Mouse (Mus musculus) urinary bladder, postnatal 14 days (tissue): ENCODE measurements around the gene Pard3b.

Experiments used
- DNase-seq: peaks from one replicate; pipeline ENCODE4 v3.0.0; 2021; ENCODE audit warnings: low spot score

The Pard3b gene

DNA sequence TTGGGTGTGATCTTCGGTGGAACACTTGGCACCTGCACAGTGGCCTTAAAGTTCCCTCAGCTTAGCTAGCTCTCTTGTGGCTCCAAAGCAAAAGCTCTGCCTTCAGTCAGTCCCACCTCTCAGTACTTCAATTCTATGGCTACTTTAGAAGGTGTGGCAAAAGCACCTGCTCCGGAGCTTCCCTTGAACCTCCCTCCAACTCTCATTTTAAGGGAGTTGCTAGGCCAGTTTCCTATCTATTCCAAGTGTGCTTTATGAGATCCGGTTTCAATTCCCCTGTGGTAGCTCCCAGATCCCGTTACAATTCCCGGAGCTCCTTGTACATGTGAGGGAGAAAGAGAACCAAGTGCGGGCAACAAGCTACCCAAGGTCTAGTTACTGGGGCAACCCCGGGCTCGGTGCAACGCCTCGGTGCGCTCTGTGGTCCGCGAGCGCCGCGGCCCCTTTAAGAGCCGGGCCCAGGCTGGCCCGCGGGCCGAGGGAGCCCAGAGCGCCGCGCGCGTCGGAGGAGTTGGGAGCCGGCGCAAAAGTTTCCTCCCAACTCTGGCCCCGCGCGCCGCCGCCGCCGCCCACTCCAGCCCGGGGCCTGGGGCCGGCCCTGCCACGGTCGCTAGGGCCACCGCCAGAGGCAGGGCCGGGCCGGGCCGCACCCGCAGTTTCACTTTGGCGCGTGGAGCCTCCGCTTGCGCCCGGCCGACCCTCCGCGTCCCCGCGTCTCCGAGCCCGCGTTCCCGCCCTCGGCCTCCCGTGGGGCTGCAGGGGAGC, at the start of gene Pard3b:
Pard3b (plus strand) TSS at position 478 of the 765 bp plus-strand sequence.
- DNase-seq, result peak; percentile 69

DNA sequence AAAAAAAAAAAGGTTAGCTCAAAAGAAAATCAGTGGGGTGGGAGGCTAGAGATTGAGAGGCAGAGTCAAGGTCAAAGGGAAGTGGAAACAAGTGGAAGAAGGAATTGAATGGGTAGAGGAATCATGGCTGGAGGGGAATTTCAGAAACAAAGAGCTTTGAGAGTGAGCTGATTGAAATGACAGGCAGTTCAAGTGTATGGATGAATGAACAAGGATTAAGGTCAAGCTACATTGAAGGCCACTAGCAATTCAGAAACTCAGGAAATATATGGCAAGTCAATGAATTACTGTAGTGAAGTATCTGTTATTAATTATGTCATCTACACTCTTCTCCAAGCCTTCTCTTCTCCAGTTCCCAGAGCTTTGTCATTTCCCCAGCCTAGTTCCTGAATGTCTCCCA, 22.4 kb upstream of the Pard3b start:
- DNase-seq, result no peak

DNA sequence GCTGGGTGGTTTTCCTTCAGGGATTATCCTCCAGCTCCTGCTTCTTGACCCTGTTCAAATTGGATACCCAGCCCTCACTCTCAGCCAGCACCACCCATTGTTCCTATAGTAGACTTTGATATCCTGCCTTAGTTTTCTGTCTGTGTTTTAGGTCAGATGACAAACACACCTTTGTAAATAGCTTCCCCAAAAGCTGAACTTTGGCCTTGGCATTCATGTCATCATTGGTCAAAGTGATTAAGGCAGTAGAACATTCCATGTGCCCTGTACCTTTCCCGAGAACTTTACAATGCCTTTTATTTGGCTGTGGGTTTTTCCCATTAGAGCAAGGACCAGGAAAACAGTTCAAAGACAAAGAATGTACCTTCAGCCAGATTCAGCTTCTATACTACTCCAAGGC, 18.0 kb upstream of the Pard3b start:
- DNase-seq, result no peak

DNA sequence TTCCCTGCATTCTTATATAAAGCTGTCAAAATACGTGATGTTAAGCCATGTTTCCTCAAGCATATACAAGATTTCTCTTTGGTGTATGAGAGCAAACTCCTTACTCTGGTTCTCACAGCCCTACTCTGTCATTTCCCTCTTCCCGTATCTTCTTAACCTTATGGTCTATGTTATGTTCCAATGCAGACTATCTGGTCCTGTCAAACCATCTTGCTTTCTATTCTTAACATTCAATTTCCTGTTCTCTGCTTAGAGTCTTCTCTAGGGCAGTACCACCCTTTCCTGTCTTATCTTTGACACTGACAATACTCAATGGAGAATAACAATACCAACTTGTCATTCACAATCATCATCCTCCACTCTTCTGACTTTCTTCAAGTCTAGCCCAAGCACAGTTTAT, 8.8 kb upstream of the Pard3b start:
- no peak for DNase-seq

DNA sequence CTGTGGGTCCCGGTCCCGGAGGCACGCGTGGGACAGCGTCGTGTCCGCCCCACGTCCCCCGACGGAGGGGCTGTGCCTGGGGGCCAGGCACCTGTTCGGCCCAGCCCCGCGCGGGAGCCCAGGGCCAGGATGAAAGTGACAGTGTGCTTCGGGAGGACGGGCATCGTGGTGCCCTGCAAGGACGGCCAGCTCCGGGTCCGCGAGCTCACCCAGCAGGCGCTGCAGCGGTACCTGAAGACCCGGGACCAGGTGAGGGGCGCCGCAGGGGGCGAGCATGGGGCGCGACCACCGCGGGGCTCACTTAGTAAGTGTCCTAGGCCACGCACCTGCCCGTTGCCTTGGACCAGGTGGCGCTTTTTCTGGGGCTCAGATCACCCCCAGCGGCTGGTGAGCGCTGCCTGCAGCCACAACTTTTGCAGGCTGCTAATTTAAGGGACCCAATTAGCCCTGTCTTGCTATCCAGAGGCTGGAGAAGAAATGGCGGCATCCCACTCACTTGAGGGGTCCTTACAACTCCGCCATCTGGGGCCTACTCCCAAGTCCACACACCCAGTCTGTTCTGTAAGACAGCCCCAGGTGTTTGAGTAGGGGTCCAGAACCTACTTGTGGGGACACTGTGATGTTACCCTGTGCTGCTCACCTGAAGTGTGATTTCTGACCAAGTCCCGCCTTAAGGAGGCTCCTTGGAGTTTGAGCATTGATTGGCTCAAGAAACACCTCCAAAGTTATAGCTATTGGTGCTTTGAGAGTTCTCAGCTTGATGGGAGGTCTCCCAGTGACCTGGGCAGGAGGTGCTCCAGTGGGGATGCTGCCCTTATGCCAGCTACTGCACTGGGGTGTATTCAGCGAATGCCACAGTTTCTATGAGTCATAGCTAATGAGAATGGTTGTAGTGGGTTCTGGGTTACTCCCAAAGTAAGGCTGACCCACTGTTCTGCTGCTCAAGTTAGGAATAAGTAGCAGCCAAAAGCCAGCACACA, 780 bp downstream of the Pard3b start:
- peak; percentile 22 for DNase-seq

DNA sequence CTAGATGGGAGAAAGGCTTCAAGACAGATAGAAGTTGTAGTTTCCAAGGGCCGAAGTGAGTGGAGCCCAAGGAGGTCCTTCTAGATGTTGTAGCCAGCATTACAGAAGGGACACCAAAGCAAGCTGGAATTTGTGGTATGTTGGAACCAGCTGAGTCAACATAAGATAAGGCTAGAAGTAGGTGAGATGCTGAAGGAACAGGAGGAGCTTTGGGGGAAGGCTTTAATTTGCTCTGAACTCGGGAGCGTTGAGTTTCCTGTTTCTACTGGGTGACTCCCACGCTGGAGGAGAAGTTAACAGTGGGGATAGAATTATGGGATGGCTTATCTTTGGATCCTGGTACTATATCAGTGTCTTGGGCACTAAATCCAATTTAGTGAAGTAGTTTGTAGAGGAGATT, 3.3 kb downstream of the Pard3b start:
- DNase-seq, result no peak

DNA sequence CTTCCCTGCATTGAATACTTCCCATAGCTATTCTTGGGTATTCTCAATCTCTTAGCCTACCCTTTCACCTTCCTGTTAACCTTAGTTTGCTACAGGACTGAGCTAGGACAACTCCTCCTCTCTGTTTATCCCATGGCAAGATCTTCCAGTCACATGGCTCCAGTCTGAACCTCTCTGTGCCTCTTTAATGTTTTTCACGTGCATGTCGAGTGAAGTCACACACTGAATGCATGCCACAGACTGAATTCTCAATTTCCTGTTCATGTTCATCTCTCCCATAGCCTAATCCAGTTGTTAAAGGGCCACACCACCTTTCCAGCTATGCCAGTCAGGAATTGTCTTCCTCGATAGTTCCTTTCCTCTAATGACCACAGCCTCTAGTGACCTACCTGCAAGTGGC, 6.4 kb downstream of the Pard3b start:
- DNase-seq, result no peak

DNA sequence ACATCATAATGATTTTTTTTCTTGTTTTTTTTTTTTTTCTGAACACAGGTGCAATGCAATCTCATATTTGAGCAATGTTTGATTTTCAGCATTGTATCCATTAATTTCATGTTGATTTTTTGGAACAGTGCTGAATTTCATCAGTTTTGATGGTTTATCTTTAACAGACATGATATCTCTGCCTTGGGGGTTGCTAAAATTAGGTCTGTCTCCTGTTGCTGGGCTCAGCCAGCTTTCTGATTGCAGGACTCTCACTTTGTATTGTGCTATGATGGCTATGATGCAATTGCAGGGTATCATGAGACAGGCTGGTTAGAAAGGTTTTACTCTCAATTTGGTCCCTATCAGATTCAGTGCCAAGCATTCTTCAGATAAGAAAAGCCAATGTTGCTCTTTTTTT, 11.3 kb downstream of the Pard3b start:
- DNase-seq, result no peak

DNA sequence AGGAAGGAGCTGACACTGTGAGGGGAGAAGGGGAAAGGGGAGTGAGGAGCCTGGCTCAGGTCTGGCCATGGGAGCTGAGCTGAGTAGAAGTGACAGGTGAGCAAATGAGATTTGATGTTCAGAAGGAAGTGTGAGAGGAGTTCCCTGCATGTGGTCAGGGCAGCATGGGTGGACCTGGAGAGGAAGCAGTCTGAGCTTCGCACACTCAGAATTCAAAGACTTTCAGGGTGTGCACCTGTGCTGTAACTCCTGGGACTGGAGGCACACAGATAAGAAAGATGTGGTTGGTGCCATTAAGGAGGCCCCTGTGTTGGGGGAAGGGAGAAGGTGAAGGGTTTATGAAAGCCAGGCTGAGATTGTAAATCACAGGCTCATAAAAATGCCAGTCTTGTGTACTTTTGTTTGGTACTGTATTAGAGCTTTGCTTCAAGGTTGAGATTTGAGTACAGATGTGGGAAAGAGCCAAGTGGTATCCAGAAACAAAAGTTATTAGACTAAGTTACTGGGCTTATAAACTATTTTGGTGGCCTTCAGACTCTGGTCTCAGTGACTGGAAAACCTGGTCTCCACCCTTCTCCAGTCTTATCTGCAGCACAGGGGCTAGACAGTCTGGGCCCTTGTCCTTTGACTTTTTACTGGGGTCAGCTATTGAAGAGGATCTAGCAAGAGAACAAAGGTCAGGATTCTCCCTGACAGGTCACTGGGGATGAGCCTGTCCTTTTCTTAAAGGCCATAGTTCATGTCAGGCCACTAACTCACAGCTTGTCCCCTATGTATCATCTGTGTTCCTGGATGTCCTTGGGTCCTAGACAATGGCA, 13.0 kb downstream of the Pard3b start:
- DNase-seq, result peak; percentile 29

DNA sequence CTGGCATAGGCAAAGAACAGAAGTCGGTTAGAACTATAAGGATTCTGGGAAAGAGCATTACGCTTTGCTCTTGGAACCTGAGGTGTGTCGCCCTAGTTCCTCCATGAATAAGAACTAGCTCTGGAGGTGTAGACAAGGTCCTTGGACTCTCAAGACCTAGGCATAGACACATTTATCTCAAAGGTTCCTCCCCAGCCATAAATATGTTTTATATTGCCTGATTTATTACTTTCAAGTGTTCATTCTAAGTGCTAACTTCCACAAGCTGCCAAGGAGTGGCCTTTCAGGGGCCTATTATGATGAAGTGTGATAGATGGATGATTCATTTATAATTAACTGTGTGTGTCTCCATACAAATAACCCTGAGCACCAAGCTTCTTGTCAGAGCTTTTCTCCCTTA, 19.1 kb downstream of the Pard3b start:
- no peak for DNase-seq

DNA sequence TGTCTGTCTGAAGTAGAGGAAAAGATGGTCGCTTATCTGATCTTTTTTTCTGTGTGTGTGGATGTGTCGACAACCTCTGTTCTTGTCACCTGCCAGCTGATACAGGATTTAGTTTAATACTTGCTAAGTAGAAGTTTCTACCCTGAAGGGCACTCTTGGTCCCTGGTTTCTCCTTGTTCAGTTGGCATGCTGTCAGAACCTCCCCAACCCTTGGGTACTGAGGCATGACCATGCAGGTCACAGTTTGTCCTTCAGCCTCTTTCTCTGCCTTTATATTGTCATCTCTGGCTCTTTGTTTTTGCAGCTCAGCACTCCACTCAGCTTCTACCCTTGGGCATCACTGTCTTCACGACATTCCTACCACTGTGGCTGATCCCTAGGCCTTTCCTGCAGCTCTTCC, 21.3 kb downstream of the Pard3b start:
- no peak for DNase-seq

DNA sequence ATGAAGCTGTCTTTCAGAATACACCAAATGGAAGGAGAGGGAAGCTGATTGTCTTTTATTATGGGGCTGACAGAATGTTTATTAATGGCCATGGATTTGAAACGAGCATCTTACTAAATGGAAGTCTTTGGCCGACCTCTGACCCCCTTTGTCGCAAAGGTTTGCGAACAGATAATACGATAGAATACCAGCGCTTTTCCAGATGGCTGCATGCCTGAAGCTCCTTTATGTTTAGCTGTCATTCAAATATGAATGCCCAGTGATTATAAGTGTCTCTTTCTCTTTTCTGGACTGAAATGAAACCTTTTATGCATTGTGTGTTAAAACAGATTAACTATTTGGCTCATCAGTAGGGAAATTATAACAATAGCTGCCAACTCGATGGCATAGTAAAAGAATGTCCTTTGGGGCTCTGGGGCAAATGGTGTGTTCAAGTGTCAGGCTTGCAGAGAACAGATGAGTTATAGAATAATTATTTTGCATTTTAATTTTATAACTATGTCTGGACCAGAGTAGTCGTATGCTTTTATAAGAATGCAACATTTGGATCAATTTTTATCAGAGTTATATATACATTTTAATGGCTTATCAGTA, 46.7 kb downstream of the Pard3b start:
- DNase-seq, result no peak

DNA sequence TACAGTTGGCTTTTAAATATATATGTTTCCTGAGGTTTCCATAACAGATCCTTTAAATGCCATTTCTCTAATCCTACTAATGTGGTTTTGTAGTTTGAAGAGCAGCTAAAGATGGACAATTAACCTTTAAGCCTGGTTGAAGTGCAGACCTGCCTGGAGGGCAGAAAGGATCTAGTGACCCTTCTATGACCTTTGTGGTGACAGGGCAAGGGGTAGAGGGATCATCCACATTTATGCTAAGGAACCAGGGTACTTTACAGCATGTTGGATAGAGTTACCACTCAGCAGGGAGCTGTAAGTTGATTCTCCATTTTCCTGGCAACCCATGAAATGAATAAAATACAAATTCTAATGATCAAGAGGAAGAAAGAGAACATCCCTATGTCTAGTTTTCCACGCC, 47.3 kb downstream of the Pard3b start:
- no peak for DNase-seq

DNA sequence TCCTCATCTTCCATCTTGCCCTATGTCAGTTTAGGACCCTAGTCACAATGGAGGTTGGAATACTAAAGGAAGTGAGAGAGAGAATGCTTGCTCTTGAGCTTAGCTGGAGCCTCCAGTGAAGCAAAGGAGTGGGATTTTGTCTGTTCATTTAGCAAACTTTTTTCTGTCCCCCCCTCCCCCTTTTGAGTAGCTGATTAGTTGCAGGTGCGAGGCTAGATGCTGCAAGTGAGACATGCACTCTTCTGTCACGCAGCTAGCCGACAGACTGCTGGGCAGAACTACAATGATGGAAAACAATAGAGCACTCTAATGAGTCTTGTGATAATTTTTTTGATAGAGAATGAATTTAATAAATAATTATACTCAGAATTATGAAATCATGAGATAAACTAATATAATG, 49.7 kb downstream of the Pard3b start:
- DNase-seq, result no peak

DNA sequence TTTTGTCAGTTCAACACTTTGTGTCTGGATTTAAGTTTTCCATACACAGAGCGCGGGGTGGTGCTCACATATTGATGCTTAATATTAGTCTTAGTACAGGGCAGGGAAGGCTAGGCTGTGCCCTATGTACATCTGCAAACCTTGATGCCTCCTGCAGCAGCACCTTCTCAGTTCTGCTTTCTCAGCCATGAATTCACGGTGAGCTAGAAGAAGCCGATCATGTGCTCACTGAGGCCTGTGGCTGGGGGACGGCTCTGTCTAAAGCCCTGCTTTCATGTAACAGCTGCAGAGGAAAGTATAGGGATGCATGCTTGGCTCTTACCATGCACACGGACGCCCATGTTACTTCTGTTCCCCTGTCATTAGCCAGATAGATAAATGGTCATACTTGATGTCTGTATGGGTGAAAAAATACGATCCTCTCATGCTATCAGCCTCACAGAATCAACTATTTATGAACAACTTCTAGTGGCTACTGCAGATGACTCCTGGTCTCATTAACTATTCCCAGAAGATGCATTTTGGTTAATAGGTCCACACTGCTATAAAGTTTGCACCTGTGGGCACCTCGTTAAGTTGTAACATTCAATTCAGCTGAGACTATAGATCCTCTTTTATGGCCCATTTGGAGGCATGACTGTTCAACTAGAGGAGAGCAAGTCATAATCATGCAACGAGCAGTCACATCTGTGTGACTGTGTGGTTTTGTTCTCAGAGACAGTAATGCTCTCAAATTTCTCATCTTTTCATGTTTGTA, 60.0 kb downstream of the Pard3b start:
- no peak for DNase-seq

DNA sequence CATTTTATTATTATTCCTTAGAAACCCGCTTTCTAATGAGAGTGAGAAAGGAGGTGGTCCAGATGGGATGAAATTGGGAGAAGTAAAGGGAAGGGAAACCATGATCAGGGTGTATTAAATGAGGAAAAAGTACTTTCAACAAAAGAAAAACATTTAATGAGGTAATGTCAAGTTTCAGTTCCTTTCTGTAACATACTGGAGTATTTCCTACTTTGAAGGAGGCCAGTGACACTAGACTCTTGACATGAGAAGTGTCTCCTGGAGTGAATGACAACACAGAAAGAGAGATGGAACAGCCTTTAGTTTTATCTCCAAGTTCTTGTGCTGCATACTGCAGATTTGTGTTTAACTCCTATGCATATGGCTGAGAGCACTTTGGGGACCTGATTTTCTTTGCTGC, 71.2 kb downstream of the Pard3b start:
- DNase-seq, result no peak

DNA sequence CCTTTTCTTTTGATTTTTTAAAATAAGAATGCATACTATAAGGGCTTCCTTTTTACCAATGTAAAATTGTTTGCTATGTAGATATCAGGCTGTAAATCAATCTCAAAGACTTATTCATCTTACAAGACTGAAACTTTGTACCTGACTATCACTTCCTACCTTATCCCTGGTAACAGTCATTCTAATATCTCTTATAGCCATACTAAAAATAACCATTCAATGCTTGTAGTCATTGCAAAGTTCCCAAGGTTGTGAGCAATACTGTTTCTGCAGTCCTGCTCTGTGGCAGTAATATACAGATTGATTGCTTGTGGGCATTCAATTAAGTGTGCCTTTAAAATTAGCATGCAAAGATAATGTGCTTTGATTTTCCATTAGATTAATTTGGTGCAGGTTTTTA, 72.9 kb downstream of the Pard3b start:
- DNase-seq, result no peak

DNA sequence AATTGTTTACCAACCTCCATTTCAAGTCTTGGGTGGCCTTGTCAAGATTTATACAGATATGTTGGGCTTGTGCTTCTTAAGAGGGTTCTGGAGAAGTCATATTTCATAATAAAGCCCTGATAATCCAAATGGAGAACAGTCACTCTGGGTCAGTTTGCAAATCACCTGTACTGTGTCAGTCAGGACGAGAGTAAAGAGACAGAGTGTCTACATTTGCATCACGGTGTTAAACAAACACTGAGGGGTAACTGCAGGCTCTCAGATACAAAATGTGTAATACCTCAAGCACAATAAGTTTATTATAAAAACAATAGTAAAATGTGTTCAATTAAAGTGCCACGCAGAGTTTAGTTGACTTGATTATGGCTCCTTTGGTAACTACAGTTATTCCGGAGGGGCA, 91.0 kb downstream of the Pard3b start:
- no peak for DNase-seq

DNA sequence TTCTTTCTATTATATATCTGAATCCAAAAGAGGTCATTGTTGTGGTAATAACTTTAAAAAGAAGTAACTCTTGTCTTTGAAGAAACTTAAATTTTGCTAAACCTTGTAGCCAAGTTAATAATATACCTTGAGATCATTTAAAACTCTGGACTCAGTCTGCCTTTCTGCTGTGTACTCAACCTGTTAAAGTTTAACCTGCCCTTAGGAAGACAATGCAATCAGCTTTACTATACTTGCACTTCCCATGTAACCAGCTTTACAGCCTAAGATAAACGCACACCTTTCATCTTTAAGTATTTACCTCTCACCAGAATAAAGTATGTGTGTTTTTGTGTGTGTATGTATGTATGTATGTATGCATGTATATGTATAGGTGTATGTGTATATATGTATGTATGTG, 97.9 kb downstream of the Pard3b start:
- no peak for DNase-seq

DNA sequence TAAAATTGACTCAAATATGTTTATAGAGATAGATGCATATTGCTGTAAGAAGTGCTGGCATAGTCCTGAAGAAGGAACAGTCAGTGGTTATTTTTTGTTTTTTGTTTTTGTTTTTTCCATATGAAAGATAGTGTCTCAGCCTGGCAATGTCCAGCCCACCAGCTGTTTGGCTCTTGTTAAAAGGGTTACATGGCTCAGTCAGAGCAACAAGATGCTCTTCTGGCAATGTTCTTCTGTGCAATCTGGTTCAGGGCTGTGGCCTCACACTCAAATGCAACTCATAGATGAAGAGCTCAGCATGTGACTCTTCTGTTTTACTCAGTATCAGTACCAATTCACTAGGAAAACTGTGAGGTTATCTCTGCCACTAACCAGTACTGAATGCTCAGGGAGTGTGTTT, 104.2 kb downstream of the Pard3b start:
- no peak for DNase-seq

DNA sequence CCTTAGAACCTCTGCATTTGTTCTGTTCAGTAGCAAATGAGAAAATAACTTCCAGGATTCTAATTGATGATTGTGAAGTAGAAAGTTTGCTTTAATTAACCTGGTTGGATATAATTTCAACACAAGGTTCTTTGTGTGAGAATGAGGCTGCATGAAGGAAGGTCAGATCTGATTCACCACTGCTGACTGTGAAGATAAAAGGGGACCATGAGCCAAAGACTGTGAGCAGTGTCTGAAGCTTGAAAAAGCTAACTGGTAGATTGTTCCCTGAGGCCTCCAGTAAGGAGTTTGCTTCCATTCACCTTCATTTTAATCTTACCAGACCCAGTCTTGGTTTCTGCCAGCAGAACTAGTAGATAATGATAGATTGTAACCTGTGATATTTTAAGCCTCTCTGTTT, 108.9 kb downstream of the Pard3b start:
- DNase-seq, result no peak
